ENCODE assay signal across 8 mouse cellular contexts in the genomic region with DNA sequence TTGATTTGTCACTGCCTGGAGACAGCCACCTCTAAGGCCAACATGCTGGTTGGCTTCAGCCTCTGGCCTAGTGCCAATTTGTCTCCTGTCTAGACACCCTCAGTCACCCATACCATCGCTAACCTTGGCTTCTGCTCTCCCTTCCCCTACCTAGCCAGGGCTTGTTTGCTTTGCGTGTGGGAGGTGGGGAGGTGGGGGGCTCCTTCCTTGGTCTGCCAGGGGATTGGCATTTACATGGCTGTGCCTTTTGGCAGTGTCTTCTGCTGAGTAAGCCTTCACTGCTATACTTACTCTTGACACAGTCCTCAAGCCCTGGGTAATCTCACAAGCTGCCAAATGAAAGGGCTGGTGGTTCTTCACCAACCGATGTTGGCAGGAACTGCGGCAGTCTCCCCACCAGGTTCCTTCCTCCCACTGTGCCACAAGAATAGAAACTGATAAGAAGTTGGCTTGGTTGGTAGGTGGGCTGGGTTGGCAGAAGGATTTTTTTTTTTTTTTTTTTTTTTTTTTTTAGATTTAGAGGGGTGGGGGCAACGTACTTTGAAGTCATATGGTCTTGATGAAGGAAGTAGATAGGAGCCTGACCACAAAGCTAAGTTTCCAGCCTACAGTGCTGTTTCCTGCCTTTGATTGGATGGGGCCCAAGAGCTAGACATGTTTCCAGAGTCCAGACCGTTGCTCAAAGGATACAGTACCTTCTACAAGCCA. TPM values are rescaled to one million over a fixed set of nuclear protein-coding genes. Genes with fewer than 3 reads are reported as not detected.
DNase-seq lines count a peak whose midpoint lies in the region; ATAC-seq and TF ChIP-seq lines count a peak whose summit lies in the region.

No protein-coding gene starts in this region.

- peak overlapping the region; percentile 31; the same call in 1 of the 2 replicates for H3K27ac ChIP-seq in kidney, postnatal 0 days
- 0 out of 2 replicates have a peak overlapping the region, but pooled peaks have one; percentile 55 for H3K27ac ChIP-seq in liver, postnatal 0 days (ENCODE audit: low read depth)

- TF ChIP-seq EP300 in liver, postnatal 0 days (IDR thresholded peaks at IDR 0.05; ENCODE audit: low read depth): no peak

- no peak overlapping the region for H3K4me3 ChIP-seq in kidney, postnatal 0 days (replicated peaks; ENCODE audit: low read depth, low read length)
- no peak overlapping the region for H3K4me3 ChIP-seq in liver, postnatal 0 days (ENCODE audit: low read depth, low read length)

- H3K9ac ChIP-seq in kidney, postnatal 0 days (ENCODE audit: low read depth, low read length): no peak overlapping the region
- no peak overlapping the region for H3K9ac ChIP-seq in liver, postnatal 0 days (replicated peaks)

- 47% methylated on average over 6 of the region's 6 CpGs for WGBS in kidney, postnatal 0 days
- 12% methylated on average over 6 of the region's 6 CpGs for WGBS in liver, postnatal 0 days (ENCODE audit: insufficient replicate concordance)

- H3K27me3 ChIP-seq in kidney, postnatal 0 days (ENCODE audit: insufficient read depth, low read length): no peaks in the 10 kb centered on the region
- H3K27me3 ChIP-seq in liver, postnatal 0 days (ENCODE audit: insufficient read depth, low read length): no peaks in the 10 kb centered on the region
- H3K27me3 ChIP-seq in splenic B cell, adult 2 months (ENCODE audit: control insufficient read depth, insufficient read depth, low read length, poor library complexity, severe bottlenecking): no peaks in the 10 kb centered on the region

- no peaks in the 10 kb centered on the region for H3K9me3 ChIP-seq in kidney, postnatal 0 days (replicated peaks; ENCODE audit: low read length)
- no peaks in the 10 kb centered on the region for H3K9me3 ChIP-seq in liver, postnatal 0 days (ENCODE audit: low read length)

- H3K36me3 ChIP-seq in kidney, postnatal 0 days (ENCODE audit: insufficient read depth, low read length): no peaks in the 10 kb centered on the region
- 0 out of 2 replicates have a peak, but pooled peaks cover 3% of the 10 kb centered on the region for H3K36me3 ChIP-seq in liver, postnatal 0 days (replicated peaks; ENCODE audit: insufficient read depth, low read length)
- H3K36me3 ChIP-seq in splenic B cell, adult 2 months (ENCODE audit: control insufficient read depth, insufficient read depth, low read length, poor library complexity, severe bottlenecking): no peaks in the 10 kb centered on the region

- no peak overlapping the region for H3K4me2 ChIP-seq in kidney, postnatal 0 days (ENCODE audit: low read length)
- H3K4me2 ChIP-seq in liver, postnatal 0 days (ENCODE audit: low read depth, low read length): 0 out of 2 replicates have a peak overlapping the region, but pooled peaks have one; percentile 2

- peak; percentile 87 for ATAC-seq in granulocyte monocyte progenitor cell, adult 5-6 weeks (replicated peaks; ENCODE audit: poor library complexity, severe bottlenecking)
- peak; percentile 37; the same call in 1 of the 2 replicates for ATAC-seq in kidney, postnatal 0 days (replicated peaks; ENCODE audit: low FRiP score, low read depth)
- ATAC-seq in liver, postnatal 0 days: peak; percentile 69; the same call in 1 of the 2 replicates

- TF ChIP-seq CTCF in kidney, postnatal 0 days (IDR thresholded peaks at IDR 0.05; ENCODE audit: low read depth): no peak
- TF ChIP-seq CTCF in liver, postnatal 0 days (IDR thresholded peaks at IDR 0.05; ENCODE audit: low read depth): no peak

- DNase-seq in ovary, postnatal 36 days (ENCODE audit: low spot score): peak; percentile 49
- no peak for DNase-seq in ovary, postnatal 10 days (ENCODE audit: low spot score)
- DNase-seq in cerebellum, adult 11 months: peak; percentile 71
- peak; percentile 64 for DNase-seq in kidney, postnatal 0 days (ENCODE audit: low spot score)
- peak; percentile 61 for DNase-seq in liver, postnatal 0 days
- peak; percentile 48 for DNase-seq in splenic B cell, adult 2 months (ENCODE audit: low read depth, low spot score)
- DNase-seq in urinary bladder, postnatal 25 days (ENCODE audit: low spot score): no peak

- H3K4me1 ChIP-seq in kidney, postnatal 0 days (replicated peaks; ENCODE audit: insufficient read depth, low read length): peaks cover 24% of the 10 kb centered on the region
- H3K4me1 ChIP-seq in liver, postnatal 0 days (ENCODE audit: insufficient read depth): peaks cover 22% of the 10 kb centered on the region

RNA-seq across cellular contexts. Expression of a gene that starts 19.3 kb away (rescaled TPM):
- 8.3 and 9.4 TPM in 2 replicates for total RNA-seq in granulocyte monocyte progenitor cell, adult 5-6 weeks (2014; fragmentation: Nextera tagmentation)
- 3.3 and 4.3 TPM in 2 replicates for total RNA-seq in granulocyte monocyte progenitor cell, adult 5-6 weeks (2017)
- polyA plus RNA-seq in kidney, postnatal 0 days (2015; fragmentation: Nextera tagmentation; extraction: Ambion mirVana): 15.1 and 17.2 TPM in 2 replicates
- polyA plus RNA-seq in liver, postnatal 0 days (2015; fragmentation: Nextera tagmentation; extraction: Ambion mirVana): 8.1 and 10.1 TPM in 2 replicates

RNA-seq across cellular contexts. Expression of a gene that starts 36.7 kb away (rescaled TPM):
- 3.9 and 4.4 TPM in 2 replicates for total RNA-seq in granulocyte monocyte progenitor cell, adult 5-6 weeks (2014; fragmentation: Nextera tagmentation)
- 1.8 and 4.0 TPM in 2 replicates for total RNA-seq in granulocyte monocyte progenitor cell, adult 5-6 weeks (2017)
- polyA plus RNA-seq in kidney, postnatal 0 days (2015; fragmentation: Nextera tagmentation; extraction: Ambion mirVana): 10.1 and 10.7 TPM in 2 replicates
- 1.9 and 2.2 TPM in 2 replicates for polyA plus RNA-seq in liver, postnatal 0 days (2015; fragmentation: Nextera tagmentation; extraction: Ambion mirVana)

RNA-seq across cellular contexts. Expression of a gene that starts 58.6 kb away (rescaled TPM):
- total RNA-seq in granulocyte monocyte progenitor cell, adult 5-6 weeks (2014; fragmentation: Nextera tagmentation): 72.5 and 80.3 TPM in 2 replicates
- total RNA-seq in granulocyte monocyte progenitor cell, adult 5-6 weeks (2017): 40.9 and 43.1 TPM in 2 replicates
- polyA plus RNA-seq in kidney, postnatal 0 days (2015; fragmentation: Nextera tagmentation; extraction: Ambion mirVana): 13.3 and 13.7 TPM in 2 replicates
- 6.9 and 7.0 TPM in 2 replicates for polyA plus RNA-seq in liver, postnatal 0 days (2015; fragmentation: Nextera tagmentation; extraction: Ambion mirVana)

Comparison
In these comparisons a context has a peak if more than half of its experiments do, and no peak if none do; other contexts are left out.
1. DNase-seq: peak in ovary, postnatal 36 days (single experiment), cerebellum, adult 11 months (single experiment), kidney, postnatal 0 days (single experiment), liver, postnatal 0 days (single experiment) and splenic B cell, adult 2 months (single experiment); none in ovary, postnatal 10 days (single experiment) and urinary bladder, postnatal 25 days (single experiment).
2. ATAC-seq: peak in every context shown above with its lines; median percentile 87 in granulocyte monocyte progenitor cell, adult 5-6 weeks; 69 in liver, postnatal 0 days; 37 in kidney, postnatal 0 days.